Mouse (Mus musculus) intestine, postnatal 0 days (tissue): ENCODE measurements at regions not wholly inside any gene's neighbourhood (a gene's known extent, or its start where the extent isn't known, plus 50 kb on each side); places are given as distances from the start of the nearest gene placed in this dataset.

Experiments used
- ATAC-seq: fragments of 200-750 bp; cut with Nextera tagmentation; 2 replicates; pipeline ENCODE4 v1.8.0; 2017; ENCODE audit warnings: mild to moderate bottlenecking, moderate TSS enrichment, moderate library complexity
- H3K27ac ChIP-seq: fragments of 300-500 bp; sonication (generic); 2 replicates; pipeline ENCODE4 v1.5.1; 2014; ENCODE audit warnings: mild to moderate bottlenecking, low read depth, low read length, moderate library complexity
- H3K27me3 ChIP-seq: fragments of 300-500 bp; sonication (generic); replicated peaks from 2 replicates; pipeline ENCODE4 v1.6.1; 2014; ENCODE audit warnings: low read length, mixed read lengths; ENCODE audit not compliant: control insufficient read depth, insufficient read depth
- H3K36me3 ChIP-seq: fragments of 300-500 bp; sonication (generic); 2 replicates; pipeline ENCODE4 v1.6.1; 2014; ENCODE audit warnings: mild to moderate bottlenecking, moderate library complexity; ENCODE audit not compliant: control insufficient read depth, insufficient read depth
- H3K4me1 ChIP-seq: fragments of 300-500 bp; sonication (generic); replicated peaks from 2 replicates; pipeline ENCODE4 v1.6.1; 2014; ENCODE audit warnings: antibody characterized with exemption, low read length, mixed read lengths; ENCODE audit not compliant: control insufficient read depth, insufficient read depth
- H3K4me2 ChIP-seq: fragments of 300-500 bp; sonication (generic); replicated peaks from 2 replicates; pipeline ENCODE4 v1.6.1; 2014; ENCODE audit warnings: low read depth, mild to moderate bottlenecking, moderate library complexity
- H3K4me3 ChIP-seq: fragments of 300-500 bp; sonication (generic); 2 replicates; pipeline ENCODE4 v1.5.1; 2014; ENCODE audit warnings: low read depth, low read length
- H3K9ac ChIP-seq: fragments of 300-500 bp; sonication (generic); 2 replicates; pipeline ENCODE4 v1.6.1; 2014; ENCODE audit warnings: mild to moderate bottlenecking, low read depth, low read length
- H3K9me3 ChIP-seq: fragments of 300-500 bp; sonication (generic); 2 replicates; pipeline ENCODE4 v1.6.1; 2016; ENCODE audit warnings: mixed run types; ENCODE audit not compliant: control insufficient read depth
- CTCF ChIP-seq: sonication (generic); IDR thresholded peaks from 2 replicates; pipeline ENCODE4 v1.5.1; 2016; ENCODE audit warnings: low read depth, mild to moderate bottlenecking, control low read depth, antibody characterized with exemption, moderate library complexity
- WGBS: fragments of 180-500 bp; shearing (Covaris S2); extraction: QIAGEN DNeasy Blood & Tissue Kit; methylation state at CpG from one replicate; pipeline ENCODE4 v1.1.7; 2014; 5-methylcytosine and 5-hydroxymethylcytosine counted together

DNA sequence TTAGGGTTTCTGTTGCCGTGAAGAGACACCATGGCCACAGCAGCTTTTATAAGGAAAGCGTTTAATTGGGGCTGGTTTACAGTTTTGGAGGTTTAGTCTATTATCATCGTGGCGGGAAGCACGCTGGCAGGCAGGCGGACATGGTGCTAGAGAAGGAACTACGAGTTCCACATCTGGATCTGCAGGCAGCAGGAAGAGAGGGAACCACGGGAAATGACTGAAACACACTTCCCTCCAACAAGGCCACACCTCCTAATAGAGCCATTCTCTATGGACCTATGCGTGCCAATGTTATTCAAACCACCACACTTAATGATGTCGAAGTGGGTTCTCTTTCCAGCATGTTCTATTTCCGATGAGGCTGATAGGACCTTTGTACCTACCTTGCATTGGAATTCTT, 81.3 kb upstream of the Zfp703 start:
- TF ChIP-seq CTCF = no peak

DNA sequence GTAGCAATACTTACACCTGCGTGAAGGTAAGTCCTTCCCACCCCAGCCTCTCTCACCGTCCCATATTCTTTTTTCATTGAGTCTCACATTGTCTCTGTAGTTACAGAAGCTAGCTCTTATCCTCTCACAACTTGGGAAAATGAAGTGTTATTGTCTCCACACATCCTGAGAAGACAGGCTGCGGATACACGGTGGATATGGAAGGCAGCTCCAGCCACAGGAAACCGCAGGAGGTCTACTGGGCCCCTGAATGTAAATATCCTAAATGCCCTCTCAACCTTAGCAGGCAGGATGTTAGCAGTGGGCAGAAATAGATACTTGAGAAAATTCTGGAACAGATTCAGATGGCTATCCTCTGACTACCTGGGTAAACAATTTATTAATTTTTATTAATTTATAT, 73.8 kb upstream of the Zfp703 start:
- Histone ChIP-seq H3K4me3 (no peak overlapping the region), H3K9ac (no peak overlapping the region), H3K4me1 (0 out of 2 replicates have a peak, but pooled peaks cover 5% of the 10 kb centered on the region), H3K27me3 (no peaks in the 10 kb centered on the region), H3K27ac (no peak overlapping the region), H3K9me3 (no peaks in the 10 kb centered on the region), H3K4me2 (no peak overlapping the region), H3K36me3 (no peaks in the 10 kb centered on the region)
- 61% methylated on average over 5 of the region's 5 CpGs for WGBS
- no peak for TF ChIP-seq CTCF
- no peak for ATAC-seq

More for the DNA sequence above, 81.3 kb upstream of the Zfp703 start:
- no peaks in the 10 kb centered on the region for H3K4me1 ChIP-seq
- H3K27me3 ChIP-seq = no peaks in the 10 kb centered on the region
- no peak overlapping the region for H3K9ac ChIP-seq
- H3K27ac ChIP-seq = no peak overlapping the region
- no peaks in the 10 kb centered on the region for H3K36me3 ChIP-seq
- WGBS = 81% methylated on average over 11 of the region's 11 CpGs
- no peaks in the 10 kb centered on the region for H3K9me3 ChIP-seq
- H3K4me2 ChIP-seq = no peak overlapping the region
- no peak overlapping the region for H3K4me3 ChIP-seq
- ATAC-seq = no peak

DNA sequence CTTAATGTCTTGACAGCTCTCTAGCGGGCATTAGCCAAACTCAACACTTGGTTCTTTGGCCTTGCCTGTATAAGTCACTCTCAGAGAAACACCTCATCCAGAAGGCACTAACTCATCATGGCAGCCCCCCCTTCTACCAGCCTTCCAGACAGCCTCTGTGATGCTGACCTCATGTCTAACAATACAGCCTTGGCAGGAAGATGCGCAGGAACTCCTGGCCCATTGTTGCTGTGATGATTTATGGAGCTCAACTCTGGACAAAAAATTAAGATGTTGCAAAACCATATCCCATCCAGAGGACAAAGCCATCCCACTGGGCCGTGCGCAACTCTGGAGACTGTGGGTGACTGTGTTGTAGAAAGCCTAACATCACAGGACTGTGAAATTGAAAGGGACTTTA, 70.9 kb upstream of the Zfp703 start:
- Histone ChIP-seq H3K4me1 (0 out of 2 replicates have a peak, but pooled peaks cover 5% of the 10 kb centered on the region), H3K4me2 (no peak overlapping the region), H3K27me3 (no peaks in the 10 kb centered on the region), H3K27ac (no peak overlapping the region), H3K4me3 (no peak overlapping the region), H3K9ac (no peak overlapping the region), H3K9me3 (no peaks in the 10 kb centered on the region), H3K36me3 (no peaks in the 10 kb centered on the region)
- WGBS = 91% methylated on average over 4 of the region's 4 CpGs
- ATAC-seq = no peak
- no peak for TF ChIP-seq CTCF

DNA sequence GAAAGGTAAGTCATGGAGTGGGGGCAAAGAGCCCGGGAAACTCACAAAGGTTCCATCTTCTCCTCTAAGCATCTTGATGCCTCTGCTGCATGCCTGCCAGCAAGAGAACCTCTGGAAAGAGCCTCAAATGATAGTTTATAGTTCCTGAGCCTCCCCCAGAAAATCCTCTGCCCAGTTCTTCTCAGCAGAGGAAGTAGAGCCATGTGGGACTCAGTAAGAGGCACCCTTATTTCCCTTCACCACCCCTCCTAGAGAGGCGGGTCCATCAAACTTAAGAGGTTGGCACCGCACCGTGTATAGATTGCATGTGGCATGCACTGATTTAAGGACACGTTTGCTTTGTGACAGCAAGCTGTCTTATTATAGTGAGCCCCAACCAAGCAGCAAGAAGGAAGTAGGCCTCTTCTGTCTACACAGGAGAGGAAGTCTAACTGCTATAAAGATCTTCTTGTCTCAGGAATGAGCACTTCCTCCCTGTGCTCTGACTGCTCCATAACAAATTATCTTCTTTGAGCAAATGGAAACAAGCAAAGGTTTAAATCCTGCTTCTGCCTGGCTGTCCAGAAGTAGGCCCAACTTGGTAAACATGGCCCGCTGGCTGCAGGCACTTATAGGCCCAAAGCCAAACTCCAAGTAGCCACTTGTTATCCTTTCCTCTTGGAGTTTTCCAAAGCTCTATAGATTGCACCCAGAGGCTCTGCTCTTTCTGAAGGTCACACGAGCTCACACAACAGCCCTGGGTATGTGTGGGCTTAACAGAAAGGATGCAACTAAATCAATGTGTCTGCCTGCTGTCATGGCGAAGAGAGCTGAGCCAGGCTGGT, 69.6 kb upstream of the Zfp703 start:
- Histone ChIP-seq H3K4me3 (no peak overlapping the region), H3K27me3 (no peaks in the 10 kb centered on the region), H3K4me2 (no peak overlapping the region), H3K9me3 (no peaks in the 10 kb centered on the region), H3K36me3 (no peaks in the 10 kb centered on the region), H3K27ac (no peak overlapping the region), H3K9ac (no peak overlapping the region), H3K4me1 (0 out of 2 replicates have a peak, but pooled peaks cover 5% of the 10 kb centered on the region)
- 60% methylated on average over 8 of the region's 8 CpGs for WGBS
- no peak for ATAC-seq
- TF ChIP-seq CTCF = no peak

DNA sequence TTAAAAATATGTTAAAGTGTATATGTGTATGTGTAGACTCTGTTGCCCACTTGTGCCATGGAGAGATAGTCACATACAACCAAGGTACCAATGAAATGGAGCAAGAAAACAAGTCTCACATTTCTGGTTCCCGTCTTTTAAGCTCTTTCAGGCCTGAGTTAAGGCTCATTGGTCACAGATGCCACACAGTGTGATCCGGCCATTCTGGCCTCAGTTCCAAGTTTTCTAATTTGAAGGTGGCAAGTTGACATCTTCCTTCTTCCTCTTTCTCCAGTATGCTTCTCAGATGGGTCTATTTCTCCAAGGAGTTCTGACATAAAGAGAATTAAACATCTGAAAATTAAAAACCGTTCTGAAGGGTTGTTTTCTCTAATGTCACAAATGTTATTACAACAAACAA, 66.9 kb upstream of the Zfp703 start:
- ATAC-seq = no peak
- H3K4me3 ChIP-seq = no peak overlapping the region
- H3K27me3 ChIP-seq = no peaks in the 10 kb centered on the region
- 92% methylated on average over 3 of the region's 3 CpGs for WGBS
- no peak overlapping the region for H3K4me2 ChIP-seq
- no peak overlapping the region for H3K9ac ChIP-seq
- H3K27ac ChIP-seq = no peak overlapping the region
- H3K36me3 ChIP-seq = no peaks in the 10 kb centered on the region
- H3K4me1 ChIP-seq = 0 out of 2 replicates have a peak, but pooled peaks cover 5% of the 10 kb centered on the region
- TF ChIP-seq CTCF = no peak
- no peaks in the 10 kb centered on the region for H3K9me3 ChIP-seq

DNA sequence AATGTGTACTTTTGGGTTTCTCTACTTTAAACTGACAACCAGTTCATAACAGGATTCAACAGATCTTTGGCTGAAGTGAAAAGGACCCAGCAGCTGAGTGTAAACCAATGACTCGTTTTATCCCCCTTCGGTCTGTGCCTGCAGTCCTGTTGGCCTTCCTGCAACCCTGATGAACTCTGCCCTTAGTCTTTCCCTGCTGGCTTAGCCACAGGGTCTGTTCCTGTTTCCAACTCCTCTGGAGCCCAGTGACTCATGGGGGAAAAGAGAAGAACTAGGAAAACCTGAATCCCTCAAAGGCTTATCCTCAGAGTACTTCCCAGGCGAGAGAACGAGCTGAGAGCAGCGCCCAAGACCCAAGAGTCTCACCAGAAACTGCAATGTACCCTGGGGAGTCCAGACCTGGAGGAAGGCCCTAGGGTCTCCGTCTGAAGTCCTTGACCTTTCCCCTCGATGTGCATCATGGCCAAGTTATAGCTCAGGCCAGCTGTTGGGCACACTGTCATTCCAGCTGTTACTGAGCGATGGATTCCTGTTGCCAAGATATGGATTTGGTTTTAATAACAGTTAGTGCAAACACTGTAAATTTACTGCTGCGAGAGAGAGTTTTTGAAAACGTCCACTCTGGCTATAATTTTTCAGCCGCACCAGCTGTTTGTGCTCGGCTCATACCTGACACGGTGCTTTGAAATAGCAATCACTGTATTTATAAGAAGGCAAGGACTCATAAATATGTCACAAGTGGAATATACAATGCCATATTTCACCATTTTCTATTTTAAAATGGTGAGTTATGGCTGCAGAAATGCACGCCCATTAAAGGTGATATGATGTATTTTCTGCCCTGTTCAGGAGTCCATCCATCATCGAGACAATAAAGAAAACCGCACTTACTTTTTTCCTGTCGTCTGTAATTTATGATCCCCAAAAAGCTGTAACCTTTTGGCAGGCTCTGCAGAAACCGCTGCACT, 63.3 kb upstream of the Zfp703 start:
- ATAC-seq = no peak
- 46% methylated on average over 18 of the region's 18 CpGs for WGBS
- Histone ChIP-seq H3K36me3 (no peaks in the 10 kb centered on the region), H3K9ac (no peak overlapping the region), H3K4me1 (no peaks in the 10 kb centered on the region), H3K27ac (no peak overlapping the region), H3K27me3 (no peaks in the 10 kb centered on the region), H3K9me3 (no peaks in the 10 kb centered on the region), H3K4me3 (no peak overlapping the region), H3K4me2 (no peak overlapping the region)
- no peak for TF ChIP-seq CTCF
